Mouse (Mus musculus): ENCODE measurements around the gene Canx. TPM values are rescaled to one million over a fixed set of nuclear protein-coding genes. Genes with fewer than 3 reads are reported as not detected.

The Canx gene
- polyA plus RNA-seq, 1 experiment from 2014 or later = 267 TPM

GRCm38 (mm10) chr11:50263198-50263597 lies 62.3 kb downstream of the Canx start:
- H3K9ac ChIP-seq (ENCODE audit: low read depth, low read length) = no peak overlapping the region
- no peak overlapping the region for H3K27ac ChIP-seq (ENCODE audit: low read depth, low read length)
- WGBS = 82% methylated on average over 3 of the region's 3 CpGs
- no peaks in the 10 kb centered on the region for H3K9me3 ChIP-seq (ENCODE audit: control insufficient read depth, low read length)
- H3K4me2 ChIP-seq = no peak overlapping the region
- no peak overlapping the region for H3K4me3 ChIP-seq (ENCODE audit: low read depth, low read length)
- peaks cover 32% of the 10 kb centered on the region for H3K36me3 ChIP-seq (ENCODE audit: control insufficient read depth, insufficient read depth, low read length)
- no peak for ATAC-seq (replicated peaks; ENCODE audit: low FRiP score)
- no peaks in the 10 kb centered on the region for H3K27me3 ChIP-seq (replicated peaks; ENCODE audit: control insufficient read depth, insufficient read depth, low read length)
- H3K4me1 ChIP-seq (replicated peaks; ENCODE audit: control insufficient read depth, insufficient read depth, low read length) = no peaks in the 10 kb centered on the region
- DNase-seq (ENCODE audit: low spot score) = no peak

- no peaks in the 10 kb centered on the region for H3K27me3 ChIP-seq (replicated peaks; ENCODE audit: control insufficient read depth, insufficient read depth, low read length)
- ATAC-seq (replicated peaks; ENCODE audit: low FRiP score) (no peak), DNase-seq (ENCODE audit: low spot score) (no peak)
- H3K36me3 ChIP-seq (ENCODE audit: control insufficient read depth, insufficient read depth, low read length) = peaks cover 37% of the 10 kb centered on the region
- no peak overlapping the region for H3K27ac ChIP-seq (ENCODE audit: low read depth, low read length)
- no peak overlapping the region for H3K4me2 ChIP-seq
- no peak overlapping the region for H3K4me3 ChIP-seq (ENCODE audit: low read depth, low read length)
- H3K4me1 ChIP-seq (replicated peaks; ENCODE audit: control insufficient read depth, insufficient read depth, low read length) = no peaks in the 10 kb centered on the region
- H3K9me3 ChIP-seq (ENCODE audit: control insufficient read depth, low read length) = no peaks in the 10 kb centered on the region
- 85% methylated on average over 4 of the region's 4 CpGs for WGBS
- H3K9ac ChIP-seq (ENCODE audit: low read depth, low read length) = no peak overlapping the region
These were observed 63.5 kb downstream of the Canx start for GRCm38 (mm10) chr11:50262020-50262419.

- H3K4me3 ChIP-seq (ENCODE audit: low read depth, low read length) = no peak overlapping the region
- ATAC-seq (replicated peaks; ENCODE audit: low FRiP score) (no peak), DNase-seq (ENCODE audit: low spot score) (no peak)
- no peaks in the 10 kb centered on the region for H3K27me3 ChIP-seq (replicated peaks; ENCODE audit: control insufficient read depth, insufficient read depth, low read length)
- H3K4me1 ChIP-seq (replicated peaks; ENCODE audit: control insufficient read depth, insufficient read depth, low read length) = no peaks in the 10 kb centered on the region
- no peak overlapping the region for H3K27ac ChIP-seq (ENCODE audit: low read depth, low read length)
- 84% methylated on average over 7 of the region's 7 CpGs for WGBS
- H3K9me3 ChIP-seq (ENCODE audit: control insufficient read depth, low read length) = no peaks in the 10 kb centered on the region
- H3K36me3 ChIP-seq (ENCODE audit: control insufficient read depth, insufficient read depth, low read length) = peaks cover 34% of the 10 kb centered on the region
- no peak overlapping the region for H3K9ac ChIP-seq (ENCODE audit: low read depth, low read length)
- no peak overlapping the region for H3K4me2 ChIP-seq
These were observed 67.2 kb downstream of the Canx start for GRCm38 (mm10) chr11:50258310-50258709.

GRCm38 (mm10) chr11:50256615-50257014 lies 68.9 kb downstream of the Canx start:
- H3K4me1 ChIP-seq (replicated peaks; ENCODE audit: control insufficient read depth, insufficient read depth, low read length) = no peaks in the 10 kb centered on the region
- no peak for ATAC-seq (replicated peaks; ENCODE audit: low FRiP score)
- no peak overlapping the region for H3K9ac ChIP-seq (ENCODE audit: low read depth, low read length)
- no peak overlapping the region for H3K4me3 ChIP-seq (ENCODE audit: low read depth, low read length)
- H3K4me2 ChIP-seq = no peak overlapping the region
- H3K27ac ChIP-seq (ENCODE audit: low read depth, low read length) = no peak overlapping the region
- no peak for DNase-seq (ENCODE audit: low spot score)
- H3K36me3 ChIP-seq (ENCODE audit: control insufficient read depth, insufficient read depth, low read length) = peaks cover 22% of the 10 kb centered on the region
- WGBS = 74% methylated on average over 7 of the region's 7 CpGs
- H3K27me3 ChIP-seq (replicated peaks; ENCODE audit: control insufficient read depth, insufficient read depth, low read length) = no peaks in the 10 kb centered on the region
- no peaks in the 10 kb centered on the region for H3K9me3 ChIP-seq (ENCODE audit: control insufficient read depth, low read length)

DNA sequence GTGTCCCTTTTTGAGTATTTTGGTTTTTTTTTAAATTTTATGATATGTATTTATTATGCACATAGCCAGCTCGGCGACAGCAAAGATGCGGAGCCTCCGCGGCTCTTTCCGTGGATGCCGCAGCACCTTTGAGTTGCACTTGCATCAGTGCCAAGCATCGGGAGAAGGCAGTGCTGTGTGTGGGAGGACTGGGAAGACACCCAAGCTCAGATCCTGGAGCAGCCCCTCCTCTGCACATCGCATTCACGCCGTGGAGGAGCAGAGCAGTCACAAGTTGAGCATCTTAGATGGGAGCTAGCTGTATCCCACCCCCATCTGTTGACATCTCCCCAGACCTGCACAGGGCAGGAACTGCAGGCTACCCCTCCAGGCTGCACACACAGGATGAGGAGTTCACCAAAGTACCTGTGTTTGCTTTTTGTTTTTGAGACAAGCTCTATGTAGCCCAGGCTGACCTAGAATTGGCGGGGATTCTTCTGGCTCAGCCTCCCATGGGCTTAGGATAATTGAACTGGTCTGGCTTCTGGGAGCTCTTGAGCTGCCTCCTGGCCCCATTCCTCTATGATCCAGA lies 71.4 kb downstream of the Canx start:
- Histone ChIP-seq H3K27me3 (replicated peaks; ENCODE audit: control insufficient read depth, insufficient read depth, low read length) (no peaks in the 10 kb centered on the region), H3K27ac (ENCODE audit: low read depth, low read length) (no peak overlapping the region), H3K4me2 (no peak overlapping the region), H3K4me3 (ENCODE audit: low read depth, low read length) (no peak overlapping the region), H3K9ac (ENCODE audit: low read depth, low read length) (no peak overlapping the region), H3K4me1 (replicated peaks; ENCODE audit: control insufficient read depth, insufficient read depth, low read length) (no peaks in the 10 kb centered on the region), H3K36me3 (ENCODE audit: control insufficient read depth, insufficient read depth, low read length) (peaks cover 15% of the 10 kb centered on the region), H3K9me3 (ENCODE audit: control insufficient read depth, low read length) (no peaks in the 10 kb centered on the region)
- DNase-seq (ENCODE audit: low spot score) (no peak), ATAC-seq (replicated peaks; ENCODE audit: low FRiP score) (no peak)
- WGBS = 85% methylated on average over 12 of the region's 12 CpGs

DNA sequence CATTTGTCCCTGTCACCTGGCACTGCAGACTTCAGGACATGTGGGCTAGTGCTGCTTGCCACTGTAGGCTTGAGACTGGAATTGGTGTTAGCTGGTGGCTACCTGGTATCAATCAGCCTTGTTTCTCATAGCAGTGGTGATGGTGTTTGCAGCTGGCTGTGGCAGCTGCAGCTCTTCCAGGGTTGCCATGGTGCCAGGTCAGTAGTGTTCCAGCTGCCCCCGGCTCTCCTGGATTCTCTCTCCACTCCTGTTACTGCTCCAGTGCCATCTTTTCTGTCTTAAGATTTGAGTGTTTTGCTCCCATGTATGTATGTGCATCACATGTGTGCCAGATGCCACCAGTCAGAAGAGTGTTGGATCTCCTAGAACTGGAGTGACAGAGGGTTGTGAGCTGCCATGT lies 72.1 kb downstream of the Canx start:
- peaks cover 13% of the 10 kb centered on the region for H3K36me3 ChIP-seq (ENCODE audit: control insufficient read depth, insufficient read depth, low read length)
- H3K27ac ChIP-seq (ENCODE audit: low read depth, low read length) = no peak overlapping the region
- no peak overlapping the region for H3K4me2 ChIP-seq
- no peaks in the 10 kb centered on the region for H3K27me3 ChIP-seq (replicated peaks; ENCODE audit: control insufficient read depth, insufficient read depth, low read length)
- H3K9me3 ChIP-seq (ENCODE audit: control insufficient read depth, low read length) = no peaks in the 10 kb centered on the region
- DNase-seq (ENCODE audit: low spot score) (no peak), ATAC-seq (replicated peaks; ENCODE audit: low FRiP score) (no peak)
- no peak overlapping the region for H3K9ac ChIP-seq (ENCODE audit: low read depth, low read length)
- no peaks in the 10 kb centered on the region for H3K4me1 ChIP-seq (replicated peaks; ENCODE audit: control insufficient read depth, insufficient read depth, low read length)
- WGBS = 71% methylated on average over 1 of the region's 1 CpGs
- H3K4me3 ChIP-seq (ENCODE audit: low read depth, low read length) = no peak overlapping the region

DNA sequence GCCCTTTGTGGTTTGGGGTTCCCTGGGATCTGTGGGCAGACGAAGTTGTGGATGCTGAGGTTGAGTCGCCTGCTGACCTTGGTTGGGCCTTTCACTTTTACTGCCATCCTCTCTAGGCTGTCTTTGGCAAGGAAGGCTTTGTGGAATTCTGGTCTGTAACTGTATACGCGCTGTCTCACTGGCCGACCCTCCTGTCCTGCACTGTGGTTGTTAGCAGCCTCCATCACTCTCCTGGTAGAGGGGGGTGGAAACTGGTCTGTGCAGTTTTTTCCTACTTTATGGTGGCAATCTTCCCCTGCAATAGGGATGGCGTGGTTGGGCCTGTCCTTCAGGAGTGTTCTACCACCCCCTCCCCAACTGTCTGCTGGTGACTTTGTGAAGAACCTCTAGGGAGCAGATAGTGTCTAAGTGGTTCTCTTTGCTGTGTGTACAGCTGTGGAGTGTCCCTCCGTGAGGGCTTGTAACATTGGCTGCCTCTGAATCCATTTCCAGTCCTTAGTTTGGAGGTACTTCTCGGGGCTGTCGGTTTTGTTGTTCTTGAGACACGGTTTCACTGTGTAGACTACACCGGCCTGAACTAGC lies 72.7 kb downstream of the Canx start:
- no peak for DNase-seq (ENCODE audit: low spot score)
- no peak overlapping the region for H3K4me3 ChIP-seq (ENCODE audit: low read depth, low read length)
- no peak overlapping the region for H3K27ac ChIP-seq (ENCODE audit: low read depth, low read length)
- no peak overlapping the region for H3K9ac ChIP-seq (ENCODE audit: low read depth, low read length)
- peaks cover 7% of the 10 kb centered on the region; the same call in 1 of the 2 replicates for H3K36me3 ChIP-seq (ENCODE audit: control insufficient read depth, insufficient read depth, low read length)
- 73% methylated on average over 11 of the region's 11 CpGs for WGBS
- H3K9me3 ChIP-seq (ENCODE audit: control insufficient read depth, low read length) = no peaks in the 10 kb centered on the region
- H3K4me1 ChIP-seq (replicated peaks; ENCODE audit: control insufficient read depth, insufficient read depth, low read length) = no peaks in the 10 kb centered on the region
- no peaks in the 10 kb centered on the region for H3K27me3 ChIP-seq (replicated peaks; ENCODE audit: control insufficient read depth, insufficient read depth, low read length)
- no peak overlapping the region for H3K4me2 ChIP-seq
- no peak for ATAC-seq (replicated peaks; ENCODE audit: low FRiP score)

- no peak overlapping the region for H3K27ac ChIP-seq (ENCODE audit: low read depth, low read length)
- ATAC-seq (replicated peaks; ENCODE audit: low FRiP score) (no peak), DNase-seq (ENCODE audit: low spot score) (no peak)
- H3K9ac ChIP-seq (ENCODE audit: low read depth, low read length) = no peak overlapping the region
- H3K4me3 ChIP-seq (ENCODE audit: low read depth, low read length) = no peak overlapping the region
- WGBS = 55% methylated on average over 3 of the region's 3 CpGs
- no peaks in the 10 kb centered on the region for H3K9me3 ChIP-seq (ENCODE audit: control insufficient read depth, low read length)
- no peak overlapping the region for H3K4me2 ChIP-seq
- H3K27me3 ChIP-seq (replicated peaks; ENCODE audit: control insufficient read depth, insufficient read depth, low read length) = no peaks in the 10 kb centered on the region
- H3K4me1 ChIP-seq (replicated peaks; ENCODE audit: control insufficient read depth, insufficient read depth, low read length) = no peaks in the 10 kb centered on the region
- H3K36me3 ChIP-seq (ENCODE audit: control insufficient read depth, insufficient read depth, low read length) = peaks cover 5% of the 10 kb centered on the region; the same call in 1 of the 2 replicates
These were observed 73.3 kb downstream of the Canx start for GRCm38 (mm10) chr11:50252166-50252565.

DNA sequence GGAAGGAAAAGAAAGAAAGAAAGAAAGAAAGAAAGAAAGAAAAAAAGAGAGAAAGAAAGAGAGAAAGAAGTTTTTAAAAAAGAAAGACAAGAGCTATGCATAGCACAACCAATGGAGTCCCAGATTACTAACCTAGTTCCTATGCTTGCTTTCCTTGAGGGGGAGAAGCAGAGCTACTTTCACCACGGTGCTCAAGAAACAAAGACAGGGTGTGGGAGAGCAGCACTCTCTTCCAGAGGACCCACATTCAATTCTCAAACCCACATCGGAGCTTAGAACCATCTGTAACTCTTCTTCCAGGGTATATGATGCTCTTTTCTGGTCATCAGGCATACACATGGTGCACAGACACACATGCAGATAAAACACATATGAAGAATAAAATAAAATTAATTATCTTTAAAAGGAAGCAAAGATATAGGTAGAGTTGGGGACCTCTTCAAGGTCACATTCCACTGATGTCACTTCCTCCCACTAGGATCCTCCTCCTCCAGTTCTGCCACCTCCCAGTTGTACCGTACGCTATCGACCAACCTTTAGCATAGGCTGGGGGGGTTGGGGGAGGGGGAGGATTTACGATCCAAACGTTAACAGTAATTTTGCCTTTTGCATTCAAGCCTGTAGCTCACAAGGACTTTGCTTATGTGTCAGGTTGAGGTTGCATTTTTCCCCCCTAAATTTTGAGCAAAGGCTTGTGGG lies 76.9 kb downstream of the Canx start:
- H3K36me3 ChIP-seq (ENCODE audit: control insufficient read depth, insufficient read depth, low read length) = no peaks in the 10 kb centered on the region
- H3K27ac ChIP-seq (ENCODE audit: low read depth, low read length) = no peak overlapping the region
- no peaks in the 10 kb centered on the region for H3K4me1 ChIP-seq (replicated peaks; ENCODE audit: control insufficient read depth, insufficient read depth, low read length)
- H3K4me3 ChIP-seq (ENCODE audit: low read depth, low read length) = no peak overlapping the region
- no peaks in the 10 kb centered on the region for H3K27me3 ChIP-seq (replicated peaks; ENCODE audit: control insufficient read depth, insufficient read depth, low read length)
- WGBS = 78% methylated on average over 7 of the region's 7 CpGs
- no peak overlapping the region for H3K9ac ChIP-seq (ENCODE audit: low read depth, low read length)
- no peak overlapping the region for H3K4me2 ChIP-seq
- ATAC-seq (replicated peaks; ENCODE audit: low FRiP score) = no peak
- DNase-seq (ENCODE audit: low spot score) = no peak
- no peaks in the 10 kb centered on the region for H3K9me3 ChIP-seq (ENCODE audit: control insufficient read depth, low read length)

All from liver, embryonic 11.5 days (tissue).